Mouse (Mus musculus) forebrain, embryonic 15.5 days (tissue): ENCODE results near the gene Mcidas. TPM values are rescaled to one million over a fixed set of nuclear protein-coding genes. Genes with fewer than 3 reads are reported as not detected.
"Not testable (repeated sequence)": the region's sequence is repeated elsewhere in the genome, so short reads cannot be mapped to it uniquely, and the experiment has no call there.

Experiments
- ATAC-seq: fragments of 200-750 bp; cut with Nextera tagmentation; replicated peaks from 2 replicates; pipeline ENCODE4 v1.8.0; 2017; ENCODE audit warnings: mild to moderate bottlenecking, moderate TSS enrichment, moderate library complexity
- H3K27ac ChIP-seq: fragments of 300-500 bp; sonication (generic); replicated peaks from 2 replicates; pipeline ENCODE4 v1.5.1; 2015; ENCODE audit warnings: mild to moderate bottlenecking, inconsistent platforms
- H3K27me3 ChIP-seq: fragments of 300-500 bp; sonication (generic); 2 replicates; pipeline ENCODE4 v1.6.1; 2015; ENCODE audit warnings: inconsistent platforms
- H3K36me3 ChIP-seq: fragments of 300-500 bp; sonication (generic); 2 replicates; pipeline ENCODE4 v1.6.1; 2015; ENCODE audit warnings: mild to moderate bottlenecking, inconsistent platforms
- H3K4me1 ChIP-seq: fragments of 300-500 bp; sonication (generic); 2 replicates; pipeline ENCODE4 v1.6.1; 2015; ENCODE audit warnings: inconsistent platforms
- H3K4me2 ChIP-seq: fragments of 300-500 bp; sonication (generic); replicated peaks from 2 replicates; pipeline ENCODE4 v1.6.1; 2015; ENCODE audit warnings: mild to moderate bottlenecking, inconsistent platforms
- H3K4me3 ChIP-seq: fragments of 300-500 bp; sonication (generic); 2 replicates; pipeline ENCODE4 v1.5.1; 2015; ENCODE audit warnings: mild to moderate bottlenecking, inconsistent platforms
- H3K9ac ChIP-seq: fragments of 300-500 bp; sonication (generic); replicated peaks from 2 replicates; pipeline ENCODE4 v1.6.1; 2015; ENCODE audit warnings: mild to moderate bottlenecking, inconsistent platforms
- H3K9me3 ChIP-seq: fragments of 300-500 bp; sonication (generic); 2 replicates; pipeline ENCODE4 v1.6.1; 2016; ENCODE audit warnings: inconsistent platforms
- WGBS: fragments of 180-500 bp; shearing (Covaris S2); methylation state at CpG from one replicate; pipeline ENCODE4 v1.1.7; 2015; ENCODE audit warnings: mixed read lengths; 5-methylcytosine and 5-hydroxymethylcytosine counted together
- polyA plus RNA-seq: library from polyadenylated mRNA; unstranded; fragments of >200 nt; fragmentation: Nextera tagmentation; extraction: Ambion mirVana; gene quantifications from 2 replicates; pipeline ENCODE4 v1.2.1, GENCODE M21; 2015

Mcidas gene
- polyA plus RNA-seq, 1 experiment from 2014 or later, result 1.1 TPM

DNA sequence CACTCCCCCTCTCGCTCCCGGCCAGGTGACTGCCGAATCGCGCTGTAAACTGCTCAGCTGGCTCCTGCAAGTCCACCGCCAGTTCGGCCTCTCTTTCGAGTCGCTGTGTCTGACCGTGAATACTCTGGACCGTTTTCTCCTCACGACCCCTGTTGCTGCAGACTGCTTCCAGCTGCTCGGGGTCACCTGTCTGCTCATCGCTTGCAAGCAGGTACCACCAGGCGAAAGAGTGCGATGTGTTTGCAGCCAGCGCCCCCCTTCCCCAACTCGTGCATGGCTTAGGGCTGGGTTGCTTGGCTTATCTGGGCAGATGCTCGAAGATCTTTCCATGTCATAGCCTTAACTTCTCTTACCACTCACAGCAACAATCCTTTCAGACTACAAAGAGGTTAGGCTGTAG, 4.8 kb upstream of the Mcidas start:
- peak overlapping the region; percentile 93 for H3K4me2 ChIP-seq
- no peak overlapping the region for H3K27ac ChIP-seq
- no peak for ATAC-seq
- no peaks in the 10 kb centered on the region for H3K36me3 ChIP-seq
- peaks cover 72% of the 10 kb centered on the region for H3K27me3 ChIP-seq
- no peaks in the 10 kb centered on the region for H3K9me3 ChIP-seq
- H3K4me1 ChIP-seq, result peaks cover 48% of the 10 kb centered on the region
- no peak overlapping the region for H3K9ac ChIP-seq
- WGBS, result under 1% methylated on average over 19 of the region's 19 CpGs
- H3K4me3 ChIP-seq, result peak overlapping the region; percentile 46

DNA sequence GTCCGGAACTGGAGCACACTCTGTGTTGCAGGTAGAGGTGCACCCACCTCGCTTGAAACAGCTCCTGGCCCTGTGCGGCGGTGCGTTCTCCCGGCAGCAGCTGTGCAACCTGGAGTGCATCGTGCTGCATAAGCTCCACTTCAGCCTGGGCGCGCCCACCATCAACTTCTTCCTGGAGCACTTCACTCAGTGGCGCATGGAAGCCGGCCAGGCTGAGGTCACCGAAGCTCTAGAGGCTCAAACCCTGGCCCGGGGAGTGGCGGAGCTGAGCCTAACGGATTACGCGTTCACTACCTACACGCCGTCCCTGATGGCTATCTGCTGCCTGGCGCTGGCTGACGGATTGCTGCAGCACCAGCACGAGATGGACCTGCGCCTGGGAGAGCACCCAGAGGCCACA, 4.1 kb upstream of the Mcidas start:
- Histone ChIP-seq H3K9ac (no peak overlapping the region), H3K4me3 (no peak overlapping the region), H3K36me3 (no peaks in the 10 kb centered on the region), H3K27me3 (peaks cover 79% of the 10 kb centered on the region), H3K4me1 (peaks cover 51% of the 10 kb centered on the region), H3K27ac (no peak overlapping the region), H3K9me3 (no peaks in the 10 kb centered on the region), H3K4me2 (no peak overlapping the region)
- no peak for ATAC-seq
- under 1% methylated on average over 23 of the region's 23 CpGs for WGBS

DNA sequence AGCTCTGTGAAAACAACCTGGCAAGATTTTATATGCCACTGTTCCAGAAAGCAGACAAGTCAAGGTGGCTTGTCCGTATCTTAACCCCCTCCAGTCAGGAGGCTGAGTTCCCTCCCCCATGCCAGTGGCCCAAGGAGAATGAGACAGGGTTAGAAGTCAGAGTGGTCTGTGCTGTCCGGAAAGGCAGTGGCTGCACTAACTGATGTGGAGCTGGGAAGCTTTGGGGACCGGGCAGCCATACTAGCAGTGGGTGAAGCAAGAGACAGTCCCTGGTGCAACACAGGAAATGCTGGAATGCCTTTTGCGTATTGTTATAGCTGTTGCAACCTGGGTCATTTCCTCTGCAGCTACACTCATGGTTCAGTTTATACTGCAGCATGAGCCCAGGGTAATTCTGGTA, 3.3 kb upstream of the Mcidas start:
- peaks cover 51% of the 10 kb centered on the region for H3K4me1 ChIP-seq

DNA sequence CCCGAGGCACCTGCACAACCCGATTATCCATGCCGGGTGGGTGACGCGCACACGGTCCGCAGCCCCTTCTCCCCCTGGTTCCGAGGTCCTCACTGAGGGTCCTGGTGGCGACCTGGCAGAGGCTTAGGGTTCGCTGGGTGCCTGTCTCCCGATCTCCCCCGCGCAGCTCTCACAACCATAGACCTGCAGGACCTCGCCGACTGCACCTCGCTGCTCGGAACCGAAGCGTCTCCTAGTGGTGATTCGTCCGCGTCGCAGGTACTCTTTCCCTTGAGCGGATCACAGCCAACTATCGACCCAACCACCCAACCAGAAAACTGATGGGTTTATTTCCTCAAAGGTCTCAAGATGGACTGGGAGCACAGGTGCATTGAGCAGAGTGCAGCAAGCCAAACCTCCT, 546 bp downstream of the Mcidas start:
- peak overlapping the region; percentile 45 for H3K4me3 ChIP-seq
- H3K9ac ChIP-seq, result peak overlapping the region; percentile 30
- H3K4me1 ChIP-seq, result peaks cover 29% of the 10 kb centered on the region
- H3K27ac ChIP-seq, result no peak overlapping the region
- H3K36me3 ChIP-seq, result no peaks in the 10 kb centered on the region
- no peaks in the 10 kb centered on the region for H3K9me3 ChIP-seq
- under 1% methylated on average over 25 of the region's 25 CpGs for WGBS
- peaks cover 87% of the 10 kb centered on the region for H3K27me3 ChIP-seq
- ATAC-seq, result peak; percentile 47
- peak overlapping the region; percentile 83 for H3K4me2 ChIP-seq

More for the DNA sequence above, 3.3 kb upstream of the Mcidas start:
- WGBS, result 11% methylated on average over 4 of the region's 4 CpGs
- Histone ChIP-seq H3K9me3 (no peaks in the 10 kb centered on the region), H3K36me3 (no peaks in the 10 kb centered on the region), H3K27ac (no peak overlapping the region), H3K4me3 (no peak overlapping the region), H3K4me2 (no peak overlapping the region), H3K9ac (no peak overlapping the region), H3K27me3 (peaks cover 87% of the 10 kb centered on the region)
- ATAC-seq, result no peak

DNA sequence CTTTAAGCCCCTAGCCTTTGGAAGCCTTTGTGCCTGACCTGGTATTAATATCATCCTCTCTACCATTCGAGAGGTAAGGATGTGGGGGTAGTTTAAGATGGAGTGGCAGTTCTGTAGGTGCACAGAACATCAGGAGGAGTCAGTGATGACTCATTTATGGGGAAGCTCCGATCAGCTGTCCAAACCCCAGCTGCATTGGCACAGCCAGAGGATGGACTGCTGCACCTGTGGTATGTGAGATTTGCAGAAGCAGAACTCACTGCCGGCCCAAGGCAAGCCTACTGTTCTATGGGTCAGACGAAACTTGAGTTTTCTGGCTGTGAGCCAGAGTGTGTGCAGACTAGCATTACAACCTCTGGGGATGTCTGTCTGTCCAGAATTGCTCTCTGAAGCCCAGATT, 2.8 kb downstream of the Mcidas start:
- Histone ChIP-seq H3K4me2 (no peak overlapping the region), H3K4me3 (no peak overlapping the region), H3K36me3 (no peaks in the 10 kb centered on the region), H3K9ac (no peak overlapping the region), H3K4me1 (peaks cover 23% of the 10 kb centered on the region), H3K27me3 (peaks cover 80% of the 10 kb centered on the region), H3K9me3 (no peaks in the 10 kb centered on the region), H3K27ac (no peak overlapping the region)
- WGBS, result 47% methylated on average over 4 of the region's 4 CpGs
- no peak for ATAC-seq

DNA sequence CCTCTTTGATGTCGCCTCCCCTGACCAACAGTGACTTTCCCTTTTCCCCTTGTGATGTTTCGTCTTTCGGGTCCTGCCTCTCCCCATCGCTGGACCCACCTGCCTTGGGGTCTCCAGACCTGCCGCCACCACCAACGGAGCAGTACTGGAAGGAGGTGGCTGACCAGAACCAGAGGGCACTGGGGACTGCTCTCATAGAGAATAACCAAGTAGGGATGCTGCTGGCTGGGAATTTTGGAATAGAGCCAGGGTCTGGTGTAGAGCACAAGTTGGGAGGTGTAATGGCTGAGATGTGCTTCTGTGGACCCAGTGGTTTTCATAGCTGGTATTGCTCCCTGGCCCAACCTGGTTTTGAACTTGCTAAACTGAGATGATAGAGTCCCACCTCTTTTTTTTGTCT, 3.7 kb downstream of the Mcidas start:
- no peak overlapping the region for H3K4me3 ChIP-seq
- no peaks in the 10 kb centered on the region for H3K9me3 ChIP-seq
- H3K9ac ChIP-seq, result no peak overlapping the region
- H3K27me3 ChIP-seq, result peaks cover 75% of the 10 kb centered on the region
- H3K4me1 ChIP-seq, result peaks cover 23% of the 10 kb centered on the region
- H3K36me3 ChIP-seq, result no peaks in the 10 kb centered on the region
- H3K4me2 ChIP-seq, result no peak overlapping the region
- WGBS, result 70% methylated on average over 6 of the region's 6 CpGs
- no peak overlapping the region for H3K27ac ChIP-seq
- ATAC-seq, result no peak

DNA sequence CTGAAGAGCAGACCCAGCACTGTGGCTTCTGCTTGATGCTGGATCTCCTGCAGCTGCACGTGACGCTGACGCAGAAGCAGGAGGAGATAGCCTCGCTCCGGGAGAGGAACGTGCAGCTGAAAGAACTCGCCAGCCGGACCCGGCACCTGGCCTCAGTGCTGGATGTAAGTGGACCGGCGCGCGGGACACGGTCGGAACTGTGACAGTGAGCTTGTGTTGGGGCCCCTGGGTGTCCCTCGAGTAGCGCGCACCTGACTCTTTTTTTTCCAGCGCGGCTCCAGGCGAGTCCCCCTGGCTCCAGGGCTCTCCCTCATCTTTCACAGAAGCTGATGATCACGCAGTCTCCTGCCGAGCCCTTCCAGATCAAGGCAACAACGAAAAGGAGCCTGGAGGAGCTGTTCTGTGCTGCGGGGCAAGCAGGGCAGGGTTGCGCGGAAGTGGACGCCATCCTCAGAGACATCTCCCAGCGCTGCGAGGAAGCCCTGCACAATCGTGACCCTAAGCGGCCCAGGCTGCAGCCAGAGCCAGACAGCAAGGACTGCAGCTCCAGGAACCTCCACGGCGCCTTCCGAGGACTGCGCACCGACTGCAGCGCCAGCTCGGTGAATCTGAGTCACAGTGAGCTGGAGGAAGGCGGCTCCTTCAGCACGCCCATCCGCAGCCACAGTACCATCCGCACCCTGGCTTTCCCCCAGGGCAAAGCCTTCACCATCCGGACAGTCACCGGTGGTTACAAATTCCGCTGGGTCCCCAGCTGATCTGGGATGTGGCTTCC, 5.0 kb downstream of the Mcidas start:
- under 1% methylated on average over 44 of the region's 46 CpGs for WGBS
- Histone ChIP-seq H3K9me3 (no peaks in the 10 kb centered on the region), H3K4me1 (peaks cover 17% of the 10 kb centered on the region), H3K36me3 (no peaks in the 10 kb centered on the region), H3K4me3 (peak overlapping the region; percentile 47), H3K4me2 (peak overlapping the region; percentile 91), H3K27ac (no peak overlapping the region), H3K27me3 (peaks cover 64% of the 10 kb centered on the region), H3K9ac (peak overlapping the region; percentile 55)
- peak; percentile 47 for ATAC-seq

DNA sequence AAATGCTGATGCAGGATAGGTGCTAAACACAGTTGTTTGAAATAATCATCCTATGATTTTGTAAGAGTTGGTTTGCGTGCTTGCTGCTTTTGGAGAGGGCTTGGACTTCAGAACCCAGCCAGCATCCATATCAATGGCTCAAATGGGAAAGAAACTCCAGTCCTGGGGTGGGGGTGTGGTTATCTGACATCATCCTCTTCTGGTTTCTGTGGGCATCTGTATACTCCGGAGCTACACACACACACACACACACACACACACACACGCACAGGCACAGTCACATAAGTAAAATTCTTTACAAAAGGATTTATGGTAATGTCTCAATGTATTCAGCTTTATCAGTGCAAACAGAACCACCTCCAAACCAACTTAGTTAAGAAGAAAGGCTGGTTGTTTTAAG, 6.4 kb downstream of the Mcidas start:
- H3K9ac ChIP-seq, result no peak overlapping the region
- H3K4me3 ChIP-seq, result no peak overlapping the region
- no peaks in the 10 kb centered on the region for H3K36me3 ChIP-seq
- 77% methylated on average over 3 of the region's 3 CpGs for WGBS
- no peak for ATAC-seq
- peaks cover 11% of the 10 kb centered on the region for H3K4me1 ChIP-seq
- H3K9me3 ChIP-seq, result no peaks in the 10 kb centered on the region
- H3K27ac ChIP-seq, result no peak overlapping the region
- H3K4me2 ChIP-seq, result no peak overlapping the region
- H3K27me3 ChIP-seq, result peaks cover 50% of the 10 kb centered on the region

DNA sequence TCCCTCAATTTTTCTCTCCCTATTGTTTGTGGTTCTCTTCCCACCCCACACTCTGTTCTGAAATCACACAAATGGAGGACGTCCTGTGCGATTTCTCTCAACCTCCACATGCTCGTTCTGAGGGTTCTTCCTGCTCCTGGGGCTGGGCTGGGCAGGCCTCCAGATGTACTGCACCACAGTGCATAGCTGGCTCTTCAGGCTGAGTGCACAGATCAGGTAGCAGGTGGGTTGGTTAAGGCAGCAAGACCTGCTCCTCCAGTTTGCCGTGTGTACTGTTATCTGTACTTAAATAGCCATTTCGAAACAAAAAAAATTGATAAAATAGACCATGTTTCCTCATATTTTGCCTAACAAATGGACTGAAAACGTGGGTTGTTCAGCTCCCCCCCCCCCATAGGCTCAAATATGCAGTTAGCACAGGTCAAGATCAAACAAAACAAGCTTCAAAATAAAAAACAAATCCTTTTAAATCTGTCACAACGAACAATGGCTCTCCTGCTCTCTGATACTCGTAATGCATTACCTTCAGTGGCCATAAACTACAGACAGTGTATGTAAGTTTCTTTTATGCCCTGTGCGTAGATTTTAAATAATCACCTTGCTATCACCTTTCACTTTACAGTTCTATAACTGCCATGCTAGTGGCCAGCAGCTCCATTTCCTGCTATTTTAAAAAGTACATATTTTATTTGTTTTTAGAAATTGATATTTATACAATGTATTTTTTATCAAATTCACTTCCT, 7.1 kb downstream of the Mcidas start:
- Histone ChIP-seq H3K4me2 (no peak overlapping the region), H3K36me3 (no peaks in the 10 kb centered on the region), H3K9me3 (no peaks in the 10 kb centered on the region), H3K9ac (no peak overlapping the region), H3K4me1 (peaks cover 11% of the 10 kb centered on the region), H3K27ac (no peak overlapping the region), H3K4me3 (no peak overlapping the region), H3K27me3 (peaks cover 45% of the 10 kb centered on the region)
- 68% methylated on average over 9 of the region's 9 CpGs for WGBS
- no peak for ATAC-seq

DNA sequence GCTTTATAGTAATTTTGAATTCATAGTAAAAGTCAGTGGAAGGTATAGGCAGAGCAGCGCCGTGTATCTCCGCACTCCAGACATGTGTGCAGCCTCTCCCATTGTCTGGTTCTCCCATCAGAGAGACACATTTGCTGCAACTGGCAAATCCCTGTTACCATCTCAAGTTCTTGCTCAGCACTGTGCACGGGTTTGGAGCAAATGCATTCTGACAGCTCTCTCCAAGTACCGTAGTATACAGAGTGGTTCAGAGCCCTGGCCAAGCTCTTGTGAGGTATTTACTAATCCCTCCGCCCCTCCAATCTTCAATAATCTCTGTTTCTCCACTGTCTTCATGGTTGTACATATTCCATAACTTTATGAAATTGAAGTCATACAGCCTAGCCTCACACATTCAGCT, 19.0 kb downstream of the Mcidas start:
- H3K9me3 ChIP-seq, result no peaks in the 10 kb centered on the region
- H3K4me1 ChIP-seq, result peaks cover 5% of the 10 kb centered on the region
- ATAC-seq, result peak; percentile 82
- no peak overlapping the region for H3K4me3 ChIP-seq
- no peaks in the 10 kb centered on the region for H3K36me3 ChIP-seq
- H3K27ac ChIP-seq, result peak overlapping the region; percentile 74
- 73% methylated on average over 6 of the region's 6 CpGs for WGBS
- H3K4me2 ChIP-seq, result peak overlapping the region; percentile 30; the same call in 1 of the 2 replicates
- H3K27me3 ChIP-seq, result no peaks in the 10 kb centered on the region
- H3K9ac ChIP-seq, result no peak overlapping the region

DNA sequence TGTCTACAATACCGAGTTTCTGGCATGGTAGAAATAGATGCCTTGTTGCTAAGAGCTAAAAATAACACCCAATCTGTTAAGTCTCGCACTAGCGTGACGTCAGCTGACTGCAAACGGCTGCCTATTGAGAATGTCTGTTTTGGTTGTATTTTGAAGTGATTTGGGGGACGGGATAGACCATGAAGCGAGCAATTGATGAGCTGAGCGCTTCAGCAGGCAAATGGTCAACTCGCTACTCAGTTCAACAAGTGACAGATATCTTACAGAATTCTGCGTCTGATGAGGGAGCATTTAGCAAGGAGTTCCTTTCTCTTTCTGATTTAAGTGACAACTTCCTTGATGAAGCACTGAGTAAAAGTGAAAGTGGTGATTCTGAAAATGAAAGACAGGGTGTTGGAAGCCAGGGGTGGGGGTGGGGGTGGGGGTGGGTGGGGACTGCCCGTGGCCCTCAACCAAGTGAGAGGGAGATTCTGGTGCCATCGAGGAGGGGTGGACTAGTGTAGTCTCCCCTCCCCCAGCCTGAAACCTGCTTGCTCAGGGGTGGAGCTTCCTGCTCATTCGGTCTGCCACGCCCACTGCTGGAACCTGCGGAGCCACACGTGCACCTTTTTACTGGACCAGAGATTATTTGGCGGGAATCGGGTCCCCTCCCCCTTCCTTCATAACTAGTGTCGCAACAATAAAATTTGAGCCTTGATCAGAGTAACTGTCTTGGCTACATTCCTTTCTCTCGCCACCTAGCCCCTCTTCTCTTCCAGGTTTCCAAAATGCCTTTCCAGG, 19.7 kb downstream of the Mcidas start:
- H3K9me3 ChIP-seq, H3K36me3 ChIP-seq, H3K4me1 ChIP-seq, H3K27me3 ChIP-seq, H3K9ac ChIP-seq: not testable (repeated sequence)
- Histone ChIP-seq H3K4me3 (peak overlapping the region; percentile 5; the same call in 1 of the 2 replicates), H3K27ac (peak overlapping the region; percentile 74), H3K4me2 (peak overlapping the region; percentile 30)
- WGBS, result 51% methylated on average over 20 of the region's 20 CpGs
- peak; percentile 94 for ATAC-seq

DNA sequence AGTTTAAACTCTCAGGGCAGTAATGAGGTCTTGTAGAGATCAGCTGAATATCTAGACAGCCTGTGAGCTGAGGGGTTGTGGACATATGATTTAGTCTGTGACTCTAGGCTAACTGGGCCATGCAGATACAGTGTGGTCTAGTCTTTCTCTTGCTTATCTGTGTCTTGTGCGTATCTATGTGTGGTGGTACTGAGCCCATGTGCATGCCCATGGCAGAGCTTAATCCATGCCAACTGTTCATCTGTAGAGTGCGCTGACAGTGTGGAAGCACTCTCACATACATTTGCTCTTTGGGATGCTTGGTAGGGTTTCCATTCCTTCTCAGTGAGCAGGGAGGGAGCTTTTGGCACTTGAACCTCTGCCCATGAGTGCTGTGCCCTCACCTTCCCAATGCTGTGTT, 27.9 kb downstream of the Mcidas start:
- Histone ChIP-seq H3K27ac (no peak overlapping the region), H3K27me3 (no peaks in the 10 kb centered on the region), H3K9me3 (no peaks in the 10 kb centered on the region), H3K4me3 (no peak overlapping the region), H3K36me3 (no peaks in the 10 kb centered on the region), H3K4me1 (no peaks in the 10 kb centered on the region), H3K4me2 (no peak overlapping the region), H3K9ac (no peak overlapping the region)
- ATAC-seq, result no peak
- 83% methylated on average over 2 of the region's 2 CpGs for WGBS
